Mouse (Mus musculus) granulocyte monocyte progenitor cell, adult 5-6 weeks (primary cell): ENCODE data around the gene Fam160b1. TPM values are rescaled to one million over a fixed set of nuclear protein-coding genes. Genes with fewer than 3 reads are reported as not detected.

ENCODE experiments used
- ATAC-seq: replicated peaks from 2 replicates; pipeline ENCODE4 v1.8.0; 2016; ENCODE audit warnings: mild to moderate bottlenecking, moderate TSS enrichment, inconsistent platforms; ENCODE audit not compliant: poor library complexity, severe bottlenecking
- total RNA-seq, 2 experiments: library from RNA; stranded (forward) in 1 of 2; stranded (reverse) in 1 of 2; fragments of 200-712, 200-1000 nt in 1 of 2; fragments of >200 nt in 1 of 2; fragmentation: Nextera tagmentation in 1 of 2; gene quantifications; 2 replicates each; pipeline ENCODE4 v1.2.3; 2014 to 2017

The Fam160b1 gene
- total RNA-seq, 2 experiments from 2014 or later: 15.3 to 25.6 TPM

DNA sequence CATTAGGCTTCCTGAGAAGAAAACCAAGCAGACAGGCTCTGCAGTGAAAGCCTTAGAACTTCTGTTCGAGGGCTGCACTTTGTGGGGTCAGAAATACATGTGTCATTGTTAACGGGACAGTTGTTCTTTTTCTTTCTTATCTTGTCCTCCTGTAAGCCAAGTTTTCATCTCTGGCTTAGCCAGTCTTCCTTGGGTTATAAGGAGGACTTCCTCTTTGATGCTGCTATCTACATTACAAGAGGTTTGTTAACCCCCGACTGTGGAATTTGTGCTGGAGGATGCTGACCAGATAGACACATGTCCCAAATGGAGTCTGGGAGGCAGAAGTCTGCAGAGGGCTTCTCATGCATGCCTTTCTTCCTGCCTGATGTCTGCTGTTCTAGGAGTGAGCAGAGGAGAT, 52.7 kb downstream of the Fam160b1 start:
- peak; percentile 30; the same call in 1 of the 2 replicates for ATAC-seq

GRCm38 (mm10) chr19:57413918-57414317, 53.4 kb downstream of the Fam160b1 start:
- no peak for ATAC-seq

DNA sequence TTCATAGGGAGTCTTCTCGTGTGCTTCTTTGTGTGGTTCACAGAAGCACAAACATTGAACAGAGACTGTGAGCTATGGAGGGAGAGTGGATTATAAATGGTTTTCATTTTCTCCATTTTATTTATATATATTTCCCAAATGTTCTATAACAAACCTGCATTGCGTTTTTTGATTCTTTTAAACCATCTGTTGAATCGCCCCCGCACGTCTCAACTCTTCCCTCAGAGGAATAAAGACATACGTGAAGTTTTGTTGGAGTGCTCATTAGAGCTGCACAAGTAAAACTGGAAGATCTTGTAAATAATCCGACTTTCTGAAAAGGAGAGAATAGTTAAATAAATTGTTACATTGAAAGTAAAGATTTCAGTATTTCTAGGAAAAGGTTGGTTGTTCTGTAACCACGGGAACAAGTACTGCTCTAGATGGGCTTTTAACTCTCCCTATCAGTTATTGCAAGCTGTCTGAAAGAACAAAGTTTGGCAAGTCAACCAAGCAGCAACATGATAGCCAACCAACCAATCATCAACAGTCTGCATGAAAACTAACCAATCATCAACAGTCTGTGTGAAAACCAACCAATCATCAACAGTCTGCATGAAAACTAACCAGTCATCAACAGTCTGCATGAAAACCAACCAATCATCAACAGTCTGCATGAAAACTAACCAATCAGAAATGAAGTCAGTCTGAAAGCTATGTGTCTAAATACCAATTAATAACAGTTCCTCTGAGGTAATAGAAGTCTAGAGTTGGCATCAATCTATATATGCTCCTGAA, 54.7 kb downstream of the Fam160b1 start:
- ATAC-seq: no peak

DNA sequence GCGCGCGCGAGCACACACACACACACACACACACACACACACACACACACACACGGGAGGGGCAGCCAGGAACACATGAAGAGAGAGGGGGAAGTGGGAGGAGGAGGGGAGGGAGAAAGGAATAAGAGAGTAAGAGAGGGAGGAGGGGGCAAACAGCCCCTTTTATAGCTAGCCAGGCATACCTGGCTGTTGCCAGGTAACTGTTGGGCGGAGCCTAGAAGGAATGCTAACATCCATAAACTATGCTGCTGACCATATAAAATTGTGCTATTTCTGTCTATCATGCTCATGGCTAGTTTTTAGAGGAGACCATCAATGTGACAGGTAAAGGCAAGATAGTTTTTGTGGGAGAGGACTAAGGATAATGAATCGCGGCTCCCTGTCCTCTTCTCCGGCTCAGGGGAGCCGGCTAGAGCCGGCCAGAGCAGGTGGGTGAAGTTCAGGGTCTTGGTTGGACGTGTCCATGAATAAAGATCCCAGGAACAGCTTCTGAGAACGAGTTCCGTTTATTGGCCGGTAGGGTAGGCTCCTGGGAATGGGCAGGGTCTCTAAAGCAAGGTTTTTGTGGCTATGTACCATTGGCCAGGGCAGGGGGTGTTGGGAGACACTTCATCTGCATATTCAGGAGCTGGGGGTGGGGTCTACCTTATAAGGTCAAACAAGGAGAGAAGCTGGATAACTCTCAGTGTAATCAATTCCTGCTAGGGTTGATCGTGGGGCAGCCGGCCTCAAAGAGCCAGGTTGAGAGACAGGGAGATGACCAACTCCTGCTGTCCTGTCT, 57.5 kb downstream of the Fam160b1 start:
- no peak for ATAC-seq

DNA sequence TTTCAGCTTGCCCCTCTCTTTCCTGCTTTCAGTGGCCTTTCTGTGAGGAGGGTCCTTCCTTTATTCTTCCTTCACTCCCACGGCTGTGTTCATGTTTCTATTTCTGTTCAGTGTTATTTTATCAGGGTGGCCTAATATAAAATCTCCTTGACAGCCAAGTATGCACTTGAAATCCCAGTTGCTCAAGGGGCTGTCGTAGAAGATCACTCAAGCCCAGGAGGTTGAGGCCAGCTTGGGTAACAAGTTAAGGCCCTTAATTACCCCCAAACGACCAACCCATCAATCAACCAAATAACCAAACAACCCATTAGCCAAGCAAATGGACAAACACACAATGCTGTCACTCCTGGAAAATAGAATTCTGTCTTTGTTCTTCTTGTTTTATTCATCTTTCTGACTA, 62.9 kb downstream of the Fam160b1 start:
- no peak for ATAC-seq

DNA sequence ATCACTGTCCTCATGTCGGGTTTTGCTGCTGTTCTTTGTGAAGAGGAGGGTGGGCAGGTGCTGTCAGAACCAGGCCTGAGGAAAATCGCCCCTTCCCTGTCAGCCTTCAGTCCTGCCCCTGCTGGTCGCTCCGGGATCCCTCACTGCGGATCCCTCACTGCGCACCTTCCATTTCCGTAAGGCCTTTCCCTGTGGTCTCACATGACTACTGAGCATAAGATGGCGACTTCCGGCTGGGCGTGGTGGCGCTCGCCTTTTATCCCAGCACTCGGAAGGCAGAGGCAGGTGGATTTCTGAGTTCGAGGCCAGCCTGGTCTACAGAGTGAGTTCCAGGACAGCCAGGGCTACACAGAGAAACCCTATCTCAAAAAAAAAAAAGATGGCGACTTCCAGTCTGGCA, 64.8 kb downstream of the Fam160b1 start:
- no peak for ATAC-seq

DNA sequence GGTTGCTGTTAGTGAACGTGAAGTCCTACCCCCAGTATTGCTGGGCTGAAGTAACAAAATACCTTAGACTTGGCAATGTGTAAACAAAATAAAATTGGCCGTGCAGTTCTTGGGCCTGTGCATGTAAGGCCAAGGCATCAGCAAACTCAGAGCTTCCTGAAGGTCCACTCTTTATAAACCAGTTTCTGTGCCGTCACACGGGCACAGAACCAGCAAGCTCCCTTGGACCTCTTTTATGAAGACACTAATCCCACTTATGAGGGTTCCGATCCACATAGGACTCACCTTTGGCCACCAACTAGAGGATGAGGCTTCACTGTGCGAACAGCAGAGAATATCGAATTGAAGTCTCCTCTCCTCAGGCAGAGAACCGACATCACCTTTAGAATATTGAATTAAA, 66.4 kb downstream of the Fam160b1 start:
- no peak for ATAC-seq

DNA sequence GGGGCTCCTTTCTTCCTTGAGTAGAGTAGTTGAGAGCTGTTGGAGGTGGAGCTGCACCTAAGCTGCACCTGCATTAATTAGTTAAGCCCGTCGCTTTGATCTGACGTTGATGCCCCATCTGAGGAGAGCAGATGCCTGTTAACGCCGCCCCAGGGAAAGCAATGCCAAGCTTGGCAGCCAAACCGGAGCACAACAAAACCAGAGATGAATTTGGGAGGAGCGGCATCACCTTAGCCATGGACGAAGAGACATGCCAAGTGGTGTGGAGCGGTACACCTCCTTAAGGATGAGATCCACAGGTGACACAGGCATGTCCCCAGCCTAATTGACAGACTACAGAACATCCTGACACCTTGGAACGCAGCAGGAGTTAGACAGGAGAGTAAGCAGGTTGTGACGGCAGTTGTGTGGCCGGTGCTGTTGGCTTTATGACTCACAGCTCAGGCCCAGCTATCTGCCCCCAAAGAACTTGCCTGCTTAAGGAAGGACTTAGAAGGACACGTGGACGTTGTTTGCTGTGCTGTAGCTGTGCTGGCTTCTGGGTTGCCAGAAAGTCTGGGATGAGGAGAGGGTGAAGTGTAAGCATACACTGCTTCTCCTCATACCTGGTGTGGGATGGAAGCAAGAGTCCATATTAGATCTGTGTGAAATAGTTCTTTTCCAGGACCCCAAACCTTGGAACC, 67.4 kb downstream of the Fam160b1 start:
- ATAC-seq: no peak

- ATAC-seq: no peak
These were observed 68.2 kb downstream of the Fam160b1 start for GRCm38 (mm10) chr19:57428641-57429040.

GRCm38 (mm10) chr19:57429926-57430325, 69.4 kb downstream of the Fam160b1 start:
- no peak for ATAC-seq

DNA sequence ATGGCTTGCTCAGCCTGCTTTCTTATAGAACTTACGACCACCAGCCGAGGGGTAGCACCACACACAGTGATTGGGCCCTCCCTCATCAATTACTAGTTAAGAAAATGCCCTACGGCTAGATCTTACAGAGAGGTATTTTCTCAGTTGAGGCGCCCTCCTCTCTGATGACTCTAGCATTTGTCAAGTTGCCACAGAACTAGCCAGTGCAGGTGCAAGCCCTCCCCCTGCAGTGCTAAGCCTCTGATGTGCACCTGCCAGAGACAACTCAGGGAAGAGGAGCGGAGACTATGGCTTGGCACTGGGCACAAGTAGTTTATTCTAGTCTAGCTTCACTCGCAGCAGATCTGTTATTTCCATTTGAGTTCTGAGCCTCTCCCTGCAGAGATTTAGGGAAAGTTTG, 71.0 kb downstream of the Fam160b1 start:
- ATAC-seq: no peak

- no peak for ATAC-seq
These were observed 73.5 kb downstream of the Fam160b1 start for GRCm38 (mm10) chr19:57434024-57434423.

DNA sequence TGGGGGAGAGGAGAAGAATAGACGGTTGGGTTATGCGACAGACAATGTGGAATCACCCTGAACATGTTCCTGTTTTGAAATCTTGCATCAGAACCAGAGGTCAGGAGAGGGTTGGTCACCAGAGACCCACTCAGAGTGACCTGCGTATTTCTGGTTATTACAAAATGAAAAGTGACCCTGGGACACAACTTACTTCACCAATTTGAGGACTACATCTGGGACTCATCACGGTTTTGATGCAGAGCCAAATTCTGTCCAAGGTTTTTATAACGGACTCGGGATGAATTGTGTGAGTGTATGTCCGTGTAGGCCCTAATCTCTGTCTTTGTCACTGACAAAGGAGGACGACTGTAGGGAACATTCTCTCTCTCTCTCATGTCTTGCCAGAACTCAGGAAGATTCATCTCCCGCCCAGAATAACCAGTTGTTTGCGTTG, 76.1 kb downstream of the Fam160b1 start:
- peak; percentile 42 for ATAC-seq

GRCm38 (mm10) chr19:57437042-57437441, 76.6 kb downstream of the Fam160b1 start:
- no peak for ATAC-seq

Other genes starting within 250 kb of the Fam160b1 start
- 8.6 and 9.4 TPM in 2 replicates for gene Ablim1, start 45.8 kb upstream of the Fam160b1 start, total RNA-seq (2014; fragmentation: Nextera tagmentation)
- gene Ablim1, start 45.8 kb upstream of the Fam160b1 start, total RNA-seq (2017): 8.0 and 8.9 TPM in 2 replicates
- 16.5 and 16.7 TPM in 2 replicates for gene Trub1, start 92.2 kb downstream of the Fam160b1 start, total RNA-seq (2014; fragmentation: Nextera tagmentation)
- gene Trub1, start 92.2 kb downstream of the Fam160b1 start, total RNA-seq (2017): 13.2 and 21.0 TPM in 2 replicates